Mouse (Mus musculus) kidney, embryonic 14.5 days (tissue): ENCODE data around the gene Armt1. TPM values are rescaled to one million over a fixed set of nuclear protein-coding genes. Genes with fewer than 3 reads are reported as not detected.

ENCODE experiments used
- ATAC-seq: fragments of 200-750 bp; cut with Nextera tagmentation; 2 replicates; pipeline ENCODE4 v1.8.0; 2017; ENCODE audit warnings: moderate number of reproducible peaks, mild to moderate bottlenecking, moderate TSS enrichment, moderate library complexity; ENCODE audit not compliant: low FRiP score, low TSS enrichment
- H3K27ac ChIP-seq: fragments of 300-500 bp; sonication (generic); 2 replicates; pipeline ENCODE4 v1.5.1; 2014; ENCODE audit warnings: low read depth, mild to moderate bottlenecking, low read length, moderate library complexity, mixed read lengths
- H3K27me3 ChIP-seq: fragments of 300-500 bp; sonication (generic); 2 replicates; pipeline ENCODE4 v1.6.1; 2014; ENCODE audit warnings: mild to moderate bottlenecking, low read length; ENCODE audit not compliant: control insufficient read depth, insufficient read depth
- H3K36me3 ChIP-seq: fragments of 300-500 bp; sonication (generic); 2 replicates; pipeline ENCODE4 v1.6.1; 2014; ENCODE audit warnings: low read length, mixed read lengths; ENCODE audit not compliant: control insufficient read depth, insufficient read depth
- H3K4me1 ChIP-seq: fragments of 300-500 bp; sonication (generic); 2 replicates; pipeline ENCODE4 v1.6.1; 2014; ENCODE audit warnings: low read length, mixed read lengths; ENCODE audit not compliant: control insufficient read depth, insufficient read depth
- H3K4me2 ChIP-seq: fragments of 300-500 bp; sonication (generic); replicated peaks from 2 replicates; pipeline ENCODE4 v1.6.1; 2014; ENCODE audit warnings: low read depth, mild to moderate bottlenecking, low read length
- H3K4me3 ChIP-seq: fragments of 300-500 bp; sonication (generic); 2 replicates; pipeline ENCODE4 v1.5.1; 2014; ENCODE audit warnings: mild to moderate bottlenecking, low read length
- H3K9ac ChIP-seq: fragments of 300-500 bp; sonication (generic); 2 replicates; pipeline ENCODE4 v1.6.1; 2014; ENCODE audit warnings: low read depth, mild to moderate bottlenecking, low read length, moderate library complexity
- H3K9me3 ChIP-seq: fragments of 300-500 bp; sonication (generic); 2 replicates; pipeline ENCODE4 v1.6.1; 2016; ENCODE audit warnings: low read length; ENCODE audit not compliant: control insufficient read depth
- WGBS: fragments of 180-500 bp; shearing (Covaris S2); extraction: QIAGEN DNeasy Blood & Tissue Kit; methylation state at CpG from one replicate; pipeline ENCODE4 v1.1.7; 2014; 5-methylcytosine and 5-hydroxymethylcytosine counted together
- polyA plus RNA-seq: library from polyadenylated mRNA; unstranded; fragments of >200 nt; fragmentation: Nextera tagmentation; extraction: Ambion mirVana; gene quantifications from 2 replicates; pipeline ENCODE4 v1.2.1, GENCODE M21; 2014

The Armt1 gene
- polyA plus RNA-seq, 1 experiment from 2014 or later = 26.3 TPM

DNA sequence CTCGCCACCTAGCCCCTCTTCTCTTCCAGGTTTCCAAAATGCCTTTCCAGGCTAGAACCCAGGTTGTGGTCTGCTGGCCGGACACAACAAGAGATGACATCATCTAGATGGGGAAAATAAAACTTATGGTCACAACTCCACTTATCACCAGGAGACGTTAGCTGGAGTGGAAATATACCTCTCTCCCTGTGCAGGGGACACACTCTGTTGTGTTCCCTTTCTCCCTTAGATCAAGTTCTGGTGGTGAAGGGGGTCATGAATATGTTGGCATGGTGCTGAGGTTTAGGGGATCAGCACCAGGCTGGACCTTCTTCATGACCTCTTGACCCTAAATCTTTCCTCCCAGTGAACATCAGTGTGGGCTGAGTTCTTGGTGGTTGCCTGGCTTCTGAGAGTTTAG lies 59.0 kb downstream of the Armt1 start:
- H3K36me3 ChIP-seq = no peaks in the 10 kb centered on the region
- H3K4me1 ChIP-seq = no peaks in the 10 kb centered on the region
- no peaks in the 10 kb centered on the region for H3K27me3 ChIP-seq
- no peak for ATAC-seq
- no peak overlapping the region for H3K9ac ChIP-seq
- H3K27ac ChIP-seq = no peak overlapping the region
- no peaks in the 10 kb centered on the region for H3K9me3 ChIP-seq
- H3K4me2 ChIP-seq = no peak overlapping the region
- WGBS = 56% methylated on average over 2 of the region's 3 CpGs
- H3K4me3 ChIP-seq = no peak overlapping the region

DNA sequence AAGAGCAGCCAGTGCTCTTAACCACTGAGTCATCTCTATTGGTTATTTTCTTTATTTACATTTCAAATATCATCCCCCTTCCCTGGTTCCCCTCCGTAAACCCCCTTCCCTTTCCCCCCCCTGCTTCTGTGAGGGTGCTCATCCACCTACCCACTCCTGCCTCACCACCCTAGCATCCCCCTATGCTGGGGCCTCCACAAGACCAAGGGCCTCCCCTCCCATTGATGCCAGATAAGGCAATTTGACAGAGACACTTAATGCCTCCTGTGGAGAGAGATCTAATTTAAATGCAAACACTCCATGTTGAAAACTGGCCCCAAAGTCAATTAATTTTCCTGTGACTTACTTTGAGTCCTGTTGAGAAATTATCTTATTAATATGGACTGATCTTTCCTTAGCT lies 59.8 kb downstream of the Armt1 start:
- no peak for ATAC-seq
- 71% methylated on average over 1 of the region's 1 CpGs for WGBS

DNA sequence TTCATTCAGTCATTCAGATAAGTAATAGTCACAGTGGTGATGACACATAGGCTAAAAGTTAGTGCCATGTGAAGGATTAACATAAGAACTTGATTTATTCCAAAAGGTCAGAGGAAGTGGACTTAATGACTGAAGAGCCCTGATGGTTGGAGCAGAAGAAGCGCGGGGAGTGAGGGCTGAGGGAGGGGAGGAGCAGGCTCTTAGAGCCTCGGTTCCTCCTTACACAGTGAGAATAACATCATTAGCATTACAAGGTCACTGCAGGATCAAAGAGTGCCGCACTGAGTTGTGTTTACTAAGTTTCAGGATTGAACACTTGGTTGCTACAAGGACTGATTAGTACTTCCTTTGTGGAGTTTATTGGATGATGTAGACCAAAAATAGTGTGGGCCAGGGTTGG lies 60.6 kb downstream of the Armt1 start:
- ATAC-seq = peak; percentile 66; the same call in 1 of the 2 replicates
- WGBS = 8% methylated on average over 4 of the region's 4 CpGs
- no peak overlapping the region for H3K9ac ChIP-seq
- H3K27me3 ChIP-seq = no peaks in the 10 kb centered on the region
- H3K36me3 ChIP-seq = no peaks in the 10 kb centered on the region
- no peak overlapping the region for H3K27ac ChIP-seq
- H3K4me1 ChIP-seq = no peaks in the 10 kb centered on the region
- no peak overlapping the region for H3K4me2 ChIP-seq
- no peaks in the 10 kb centered on the region for H3K9me3 ChIP-seq
- H3K4me3 ChIP-seq = no peak overlapping the region

More for the DNA sequence above, 59.8 kb downstream of the Armt1 start:
- Histone ChIP-seq H3K36me3 (no peaks in the 10 kb centered on the region), H3K27ac (no peak overlapping the region), H3K4me3 (no peak overlapping the region), H3K4me1 (no peaks in the 10 kb centered on the region), H3K27me3 (no peaks in the 10 kb centered on the region), H3K4me2 (no peak overlapping the region), H3K9me3 (no peaks in the 10 kb centered on the region), H3K9ac (no peak overlapping the region)

DNA sequence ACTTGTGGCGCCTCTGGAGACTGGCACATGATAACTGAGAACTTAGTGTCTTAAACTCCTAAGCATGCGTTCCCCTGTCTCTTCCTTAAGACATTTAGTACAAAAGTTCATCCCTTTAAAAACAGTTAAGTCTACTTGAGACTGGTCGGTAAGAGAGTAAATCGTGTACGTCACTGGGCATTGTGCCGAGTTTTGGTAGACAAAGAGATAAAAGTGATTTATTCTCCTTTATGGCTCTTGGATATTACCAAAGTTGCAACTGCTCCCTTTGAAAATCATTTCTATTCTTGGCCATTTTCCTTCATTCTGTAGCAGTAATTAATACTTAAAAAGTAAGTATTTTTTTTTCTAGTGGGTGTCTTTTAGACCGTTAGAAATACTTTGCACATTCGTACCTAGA lies 71.0 kb downstream of the Armt1 start:
- Histone ChIP-seq H3K36me3 (no peaks in the 10 kb centered on the region), H3K27ac (no peak overlapping the region), H3K27me3 (no peaks in the 10 kb centered on the region), H3K4me2 (no peak overlapping the region), H3K9me3 (no peaks in the 10 kb centered on the region), H3K4me1 (no peaks in the 10 kb centered on the region), H3K9ac (no peak overlapping the region), H3K4me3 (no peak overlapping the region)
- 60% methylated on average over 8 of the region's 8 CpGs for WGBS
- ATAC-seq = no peak

Other genes with a start within 250 kb of the Armt1 start
- 49.1 and 70.7 TPM in 2 replicates for gene Akap12, start 166.1 kb upstream of the Armt1 start, polyA plus RNA-seq
- 11.5 and 18.4 TPM in 2 replicates for gene Zbtb2, start 44.4 kb upstream of the Armt1 start, polyA plus RNA-seq
- gene Rmnd1, start 79 bp upstream of the Armt1 start, polyA plus RNA-seq = 56.4 and 61.3 TPM in 2 replicates
- 0.47 and 1.0 TPM in 2 replicates for gene Ccdc170, start 50.0 kb downstream of the Armt1 start, polyA plus RNA-seq
- gene Esr1, start 179.1 kb downstream of the Armt1 start, polyA plus RNA-seq = 1.0 and 2.1 TPM in 2 replicates